Mouse (Mus musculus) bone marrow, adult 2 months (tissue): Measurements from ENCODE around the gene Dennd6b.

ENCODE experiments used
- CTCF ChIP-seq: fragments of 200-500 bp; IDR thresholded peaks from 2 replicates; pipeline ENCODE4 v1.5.1; 2011; ENCODE audit warnings: low read length, control low read depth; ENCODE audit not compliant: control insufficient read depth, insufficient read depth
- POLR2A ChIP-seq: fragments of 200-500 bp; IDR thresholded peaks from 2 replicates; pipeline ENCODE4 v1.6.1; 2011; ENCODE audit warnings: low read depth, mild to moderate bottlenecking, control low read depth, low read length, borderline replicate concordance; ENCODE audit not compliant: control insufficient read depth

DNA sequence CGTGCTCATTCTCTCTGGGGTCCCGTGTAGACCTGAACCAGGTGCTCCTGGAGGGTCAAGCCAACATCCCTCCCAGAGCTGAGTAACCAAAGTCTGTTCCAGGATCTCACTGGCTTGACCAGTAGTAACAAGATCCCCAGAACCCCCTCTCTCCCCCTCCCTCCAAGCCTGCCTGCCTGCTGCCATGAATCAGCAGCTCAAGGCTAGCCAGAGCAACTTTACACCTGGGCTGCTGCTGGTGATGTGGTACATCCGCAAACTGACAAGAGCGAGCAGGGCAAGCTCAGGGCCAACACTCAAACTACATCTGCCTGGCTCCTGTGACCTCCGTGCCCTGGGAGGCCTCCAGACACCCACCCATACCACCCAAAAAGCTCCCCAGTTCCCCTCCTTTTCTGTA, 54.9 kb downstream of the Dennd6b start:
- TF ChIP-seq CTCF = no peak
- no peak for TF ChIP-seq POLR2A
